Mouse (Mus musculus) testis, adult 2 months (tissue): ENCODE measurements around the gene Rtn2. TPM values are rescaled to one million over a fixed set of nuclear protein-coding genes. Genes with fewer than 3 reads are reported as not detected.

ENCODE experiments used
- H3K27ac ChIP-seq: fragments of 200-500 bp; 2 replicates; pipeline ENCODE4 v1.5.1; 2012; ENCODE audit warnings: low read depth, low read length; ENCODE audit not compliant: control insufficient read depth, insufficient read depth
- H3K27me3 ChIP-seq: fragments of 200-500 bp; 2 replicates; pipeline ENCODE4 v1.6.1; 2012; ENCODE audit warnings: mild to moderate bottlenecking, low read length, moderate library complexity; ENCODE audit not compliant: control insufficient read depth, insufficient read depth
- H3K36me3 ChIP-seq: fragments of 200-500 bp; 2 replicates; pipeline ENCODE4 v1.6.1; 2012; ENCODE audit warnings: mild to moderate bottlenecking, low read length; ENCODE audit not compliant: control insufficient read depth, insufficient read depth
- H3K4me1 ChIP-seq: fragments of 200-500 bp; 2 replicates; pipeline ENCODE4 v1.6.1; 2012; ENCODE audit warnings: low read length; ENCODE audit not compliant: control insufficient read depth, insufficient read depth
- H3K4me3 ChIP-seq: fragments of 200-500 bp; 2 replicates; pipeline ENCODE4 v1.5.1; 2012; ENCODE audit warnings: low read depth, mild to moderate bottlenecking, low read length, moderate library complexity, mixed read lengths; ENCODE audit not compliant: control insufficient read depth
- CTCF ChIP-seq: fragments of 200-500 bp; IDR thresholded peaks from 2 replicates; pipeline ENCODE4 v1.5.1; 2012; ENCODE audit warnings: low read depth, mild to moderate bottlenecking, inconsistent platforms, low read length, moderate library complexity; ENCODE audit not compliant: control insufficient read depth, insufficient read depth, insufficient replicate concordance
- POLR2A ChIP-seq: fragments of 200-500 bp; IDR thresholded peaks from 2 replicates; pipeline ENCODE4 v1.6.1; 2012; ENCODE audit warnings: low read depth, mild to moderate bottlenecking, inconsistent platforms, low read length, moderate library complexity; ENCODE audit not compliant: control insufficient read depth
- polyA plus RNA-seq: library from polyadenylated mRNA; depleted of rRNA; stranded (reverse); fragments of >200 nt; gene quantifications from 2 replicates; pipeline ENCODE4 v1.2.3, GENCODE M21; 2012

Gene Rtn2
- polyA plus RNA-seq, 1 experiment = 17.4 TPM

DNA sequence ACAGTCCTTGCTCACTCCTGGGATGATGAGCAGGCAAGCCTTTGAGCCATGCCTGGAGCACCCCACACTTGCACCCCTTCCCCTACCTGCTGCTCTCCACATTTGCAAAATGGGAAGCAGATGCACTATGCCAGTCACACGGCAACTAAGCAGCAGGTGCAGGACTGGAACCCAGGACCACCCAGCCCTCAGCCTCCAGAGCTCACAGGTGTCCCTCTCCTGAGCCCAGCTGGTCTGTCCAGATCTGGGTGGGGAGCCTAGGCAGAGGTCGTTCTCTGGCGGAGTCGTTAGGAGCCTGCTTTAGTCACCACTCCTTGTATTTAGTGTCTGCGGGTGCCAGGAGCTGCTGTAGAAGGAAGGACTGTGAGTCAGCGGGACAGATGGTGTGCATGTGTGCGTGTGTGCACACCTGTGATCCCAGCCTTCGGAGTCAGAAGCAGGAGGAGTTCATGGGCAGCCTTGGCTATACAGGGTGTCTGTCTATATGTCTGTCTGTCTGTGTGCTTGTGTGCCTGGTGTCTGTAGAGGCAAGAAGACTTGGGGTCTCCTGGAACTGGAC lies 41.4 kb upstream of the Rtn2 start:
- Histone ChIP-seq H3K36me3 (no peaks in the 10 kb centered on the region), H3K27me3 (no peaks in the 10 kb centered on the region), H3K27ac (no peak overlapping the region), H3K4me1 (no peaks in the 10 kb centered on the region), H3K4me3 (no peak overlapping the region)
- TF ChIP-seq CTCF (no peak), POLR2A (no peak)

- Histone ChIP-seq H3K4me1 (no peaks in the 10 kb centered on the region), H3K36me3 (no peaks in the 10 kb centered on the region), H3K4me3 (no peak overlapping the region), H3K27ac (no peak overlapping the region), H3K27me3 (no peaks in the 10 kb centered on the region)
- TF ChIP-seq CTCF = no peak
- TF ChIP-seq POLR2A = no peak
Measured at GRCm38 (mm10) chr7:19242005-19242404, 40.4 kb upstream of the Rtn2 start.

DNA sequence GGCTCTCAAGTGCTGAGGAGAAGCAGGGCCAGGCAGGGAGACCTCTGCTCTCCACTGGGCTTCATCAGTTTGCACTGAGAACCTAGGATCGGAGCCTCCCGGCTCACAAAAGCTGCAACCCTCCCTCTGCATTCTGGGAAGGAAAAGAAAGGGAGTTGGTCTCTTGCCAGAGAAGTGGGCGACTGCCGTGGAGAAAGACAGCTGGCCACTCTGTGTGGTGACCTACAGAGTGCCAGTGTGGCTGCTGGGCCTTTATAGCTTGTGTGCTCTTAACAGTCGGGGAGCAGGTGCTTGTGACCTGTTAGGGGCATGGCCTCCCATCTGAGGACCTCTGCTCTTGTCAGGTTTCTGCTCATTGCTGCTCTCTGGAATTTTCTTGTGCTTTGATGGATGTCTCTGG lies 38.6 kb upstream of the Rtn2 start:
- Histone ChIP-seq H3K27me3 (no peaks in the 10 kb centered on the region), H3K36me3 (no peaks in the 10 kb centered on the region), H3K4me3 (no peak overlapping the region), H3K27ac (no peak overlapping the region), H3K4me1 (no peaks in the 10 kb centered on the region)
- no peak for TF ChIP-seq POLR2A
- no peak for TF ChIP-seq CTCF

GRCm38 (mm10) chr7:19245083-19245482 lies 37.3 kb upstream of the Rtn2 start:
- TF ChIP-seq CTCF = no peak
- no peak for TF ChIP-seq POLR2A
- H3K27ac ChIP-seq = no peak overlapping the region
- no peaks in the 10 kb centered on the region for H3K36me3 ChIP-seq
- no peaks in the 10 kb centered on the region for H3K27me3 ChIP-seq
- no peaks in the 10 kb centered on the region for H3K4me1 ChIP-seq
- no peak overlapping the region for H3K4me3 ChIP-seq

DNA sequence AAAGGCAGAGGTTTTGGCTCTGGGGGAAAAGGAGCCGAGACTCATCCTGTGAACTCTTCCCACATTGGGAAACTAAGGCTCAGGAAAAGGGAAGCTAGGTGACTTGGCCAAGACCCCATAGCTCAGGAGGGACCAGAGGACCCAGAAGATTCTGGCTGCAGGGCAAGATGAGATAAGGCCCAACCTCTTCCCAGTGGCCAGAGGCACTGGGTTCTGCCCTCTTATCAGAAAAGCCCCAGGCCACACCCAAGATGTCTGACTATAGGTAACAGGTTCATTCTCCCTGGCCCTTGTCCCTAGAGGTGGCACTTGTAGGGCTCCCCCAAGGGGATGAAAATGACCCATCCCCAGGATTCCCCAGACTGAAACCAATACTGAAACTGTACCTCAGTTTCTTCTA lies 35.6 kb upstream of the Rtn2 start:
- no peaks in the 10 kb centered on the region for H3K36me3 ChIP-seq
- no peak overlapping the region for H3K27ac ChIP-seq
- TF ChIP-seq POLR2A (no peak), CTCF (no peak)
- no peak overlapping the region for H3K4me3 ChIP-seq
- no peaks in the 10 kb centered on the region for H3K4me1 ChIP-seq
- H3K27me3 ChIP-seq = no peaks in the 10 kb centered on the region

GRCm38 (mm10) chr7:19247511-19247910 lies 34.9 kb upstream of the Rtn2 start:
- Histone ChIP-seq H3K27me3 (no peaks in the 10 kb centered on the region), H3K4me1 (no peaks in the 10 kb centered on the region), H3K27ac (no peak overlapping the region), H3K36me3 (no peaks in the 10 kb centered on the region), H3K4me3 (no peak overlapping the region)
- TF ChIP-seq POLR2A (no peak), CTCF (no peak)

- H3K4me3 ChIP-seq = peak overlapping the region; percentile 17; the same call in 1 of the 2 replicates
- H3K36me3 ChIP-seq = no peaks in the 10 kb centered on the region
- peaks cover 6% of the 10 kb centered on the region for H3K4me1 ChIP-seq
- TF ChIP-seq POLR2A (no peak), CTCF (no peak)
- no peak overlapping the region for H3K27ac ChIP-seq
- no peaks in the 10 kb centered on the region for H3K27me3 ChIP-seq
Measured at GRCm38 (mm10) chr7:19252078-19252477, 30.3 kb upstream of the Rtn2 start.

DNA sequence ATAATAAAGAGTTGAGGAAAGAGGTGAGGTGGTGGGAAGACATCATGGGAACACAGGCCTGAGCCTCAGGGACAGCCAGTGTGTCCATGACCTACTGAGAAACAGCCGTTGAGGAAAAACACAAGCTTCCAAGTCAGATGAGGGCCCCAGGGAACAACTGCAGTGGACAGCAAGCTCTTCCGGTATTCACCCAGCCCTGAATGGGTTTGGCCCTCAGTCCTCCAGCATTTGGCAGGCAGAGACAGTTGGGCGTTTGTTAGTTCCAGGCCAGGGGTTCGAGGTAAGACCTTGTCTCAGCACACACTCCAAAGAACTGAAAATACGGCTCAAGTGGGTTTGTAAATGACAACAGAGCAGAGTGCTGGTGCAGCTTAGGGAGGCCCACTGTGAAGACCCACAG lies 29.0 kb upstream of the Rtn2 start:
- no peak overlapping the region for H3K4me3 ChIP-seq
- no peaks in the 10 kb centered on the region for H3K36me3 ChIP-seq
- H3K4me1 ChIP-seq = peaks cover 11% of the 10 kb centered on the region
- H3K27ac ChIP-seq = no peak overlapping the region
- no peaks in the 10 kb centered on the region for H3K27me3 ChIP-seq
- TF ChIP-seq CTCF (no peak), POLR2A (no peak)
